Mouse (Mus musculus): ENCODE data around the gene Hdac10. TPM values are rescaled to one million over a fixed set of nuclear protein-coding genes. Genes with fewer than 3 reads are reported as not detected.

The Hdac10 gene
- total and polyA plus RNA-seq, 3 experiments, result 8.2 to 17.7 (median 9.5) TPM

- dilution Hi-C loops (cut with MboI; ENCODE audit: extremely low pct_ligation_motif_present, extremely low pct_unique_long_range_greater_than_20kb, low sequenced_read_pairs) (no loop called here), in situ Hi-C loops (cut with MboI; ENCODE audit: low pct_ligation_motif_present, low pct_unique_long_range_greater_than_20kb, low sequenced_read_pairs) (no loop called here)
- DNase-seq (ENCODE audit: extremely low read depth), result no peak
These were observed 30.0 kb upstream of the Hdac10 start for GRCm38 (mm10) chr15:89158516-89158915.

GRCm38 (mm10) chr15:89157954-89158353 lies 29.5 kb upstream of the Hdac10 start:
- in situ Hi-C loops (cut with MboI; ENCODE audit: low pct_ligation_motif_present, low pct_unique_long_range_greater_than_20kb, low sequenced_read_pairs) (no loop called here), dilution Hi-C loops (cut with MboI; ENCODE audit: extremely low pct_ligation_motif_present, extremely low pct_unique_long_range_greater_than_20kb, low sequenced_read_pairs) (no loop called here)
- Histone ChIP-seq H3K79me2 (replicated peaks; ENCODE audit: control insufficient read depth, extremely low read depth, insufficient read depth, poor library complexity, severe bottlenecking) (no peaks in the 10 kb centered on the region), H3K27me3 (replicated peaks) (peaks cover 3% of the 10 kb centered on the region), H3K36me3 (replicated peaks in 1 of 2; ENCODE audit: control insufficient read depth in 1 of 2, insufficient read depth in 1 of 2, low read length in 1 of 2) (peaks cover 62 to 67% of the 10 kb centered on the region in 2 experiments), H3K9me3 (replicated peaks; ENCODE audit: low read length) (no peaks in the 10 kb centered on the region), H3K27ac (ENCODE audit: insufficient read depth, low read depth) (no peak overlapping the region), H3K4me2 (ENCODE audit: insufficient read depth, low read depth, poor library complexity, severe bottlenecking) (no peak overlapping the region), H3K9ac (ENCODE audit: insufficient read depth, low read depth) (no peak overlapping the region), H3K4me1 (ENCODE audit: control insufficient read depth in 1 of 2, insufficient read depth in 2 of 2) (peaks cover 0 to 14% of the 10 kb centered on the region in 2 experiments; a peak in 2 of 4 replicates), H3K4me3 (replicated peaks in 1 of 3; ENCODE audit: low read depth in 2 of 3, low read length in 2 of 3, poor library complexity in 1 of 3) (no peak overlapping the region)
- TF ChIP-seq CTCF (conservative IDR thresholded peaks at IDR 0.05 in 1 of 2, IDR thresholded peaks at IDR 0.05 in 1 of 2; ENCODE audit: low read depth in 2 of 2, low read length in 2 of 2) (peak; percentile 78 to 79), SMC3 (IDR thresholded peaks at IDR 0.05; ENCODE audit: low read depth, low read length) (peak; percentile 84), MAFK (IDR thresholded peaks at IDR 0.05; ENCODE audit: insufficient replicate concordance, low read length) (no peak), RAD21 (IDR thresholded peaks at IDR 0.05; ENCODE audit: low read depth, low read length) (peak; percentile 67), MAX (IDR thresholded peaks at IDR 0.05; ENCODE audit: low read length) (no peak)
- DNase-seq (ENCODE audit: extremely low read depth), result peak; percentile 88

More at GRCm38 (mm10) chr15:89158516-89158915, 30.0 kb upstream of the Hdac10 start:
- H3K4me3 ChIP-seq (replicated peaks in 1 of 3; ENCODE audit: low read depth in 2 of 3, low read length in 2 of 3, poor library complexity in 1 of 3), result no peak overlapping the region
- no peaks in the 10 kb centered on the region for H3K79me2 ChIP-seq (replicated peaks; ENCODE audit: control insufficient read depth, extremely low read depth, insufficient read depth, poor library complexity, severe bottlenecking)
- peaks cover 62 to 69% of the 10 kb centered on the region in 2 experiments for H3K36me3 ChIP-seq (replicated peaks in 1 of 2; ENCODE audit: control insufficient read depth in 1 of 2, insufficient read depth in 1 of 2, low read length in 1 of 2)
- H3K4me2 ChIP-seq (ENCODE audit: insufficient read depth, low read depth, poor library complexity, severe bottlenecking), result no peak overlapping the region
- peaks cover 0 to 14% of the 10 kb centered on the region in 2 experiments; a peak in 2 of 4 replicates for H3K4me1 ChIP-seq (ENCODE audit: control insufficient read depth in 1 of 2, insufficient read depth in 2 of 2)
- TF ChIP-seq E2F4 (IDR thresholded peaks at IDR 0.05; ENCODE audit: insufficient replicate concordance, low read depth, low read length), result no peak
- H3K27me3 ChIP-seq (replicated peaks), result peaks cover 3% of the 10 kb centered on the region
- H3K27ac ChIP-seq (ENCODE audit: insufficient read depth, low read depth), result no peak overlapping the region
- H3K9ac ChIP-seq (ENCODE audit: insufficient read depth, low read depth), result no peak overlapping the region
- H3K9me3 ChIP-seq (replicated peaks; ENCODE audit: low read length), result no peaks in the 10 kb centered on the region

- no peak overlapping the region for H3K4me2 ChIP-seq (ENCODE audit: insufficient read depth, low read depth, poor library complexity, severe bottlenecking)
- H3K9ac ChIP-seq (ENCODE audit: insufficient read depth, low read depth), result no peak overlapping the region
- H3K27ac ChIP-seq (ENCODE audit: insufficient read depth, low read depth), result no peak overlapping the region
- no peaks in the 10 kb centered on the region for H3K9me3 ChIP-seq (replicated peaks; ENCODE audit: low read length)
- no peak overlapping the region for H3K4me3 ChIP-seq (replicated peaks in 1 of 3; ENCODE audit: low read depth in 2 of 3, low read length in 2 of 3, poor library complexity in 1 of 3)
- DNase-seq (ENCODE audit: extremely low read depth), result no peak
- peaks cover 35% of the 10 kb centered on the region for H3K27me3 ChIP-seq (replicated peaks)
- peaks cover 14 to 21% of the 10 kb centered on the region in 2 experiments for H3K4me1 ChIP-seq (ENCODE audit: control insufficient read depth in 1 of 2, insufficient read depth in 2 of 2)
- no peaks in the 10 kb centered on the region for H3K79me2 ChIP-seq (replicated peaks; ENCODE audit: control insufficient read depth, extremely low read depth, insufficient read depth, poor library complexity, severe bottlenecking)
- H3K36me3 ChIP-seq (replicated peaks in 1 of 2; ENCODE audit: control insufficient read depth in 1 of 2, insufficient read depth in 1 of 2, low read length in 1 of 2), result peaks cover 18% of the 10 kb centered on the region in 2 experiments
- in situ Hi-C loops (cut with MboI; ENCODE audit: low pct_ligation_motif_present, low pct_unique_long_range_greater_than_20kb, low sequenced_read_pairs) (no loop called here), dilution Hi-C loops (cut with MboI; ENCODE audit: extremely low pct_ligation_motif_present, extremely low pct_unique_long_range_greater_than_20kb, low sequenced_read_pairs) (no loop called here)
- no peak for TF ChIP-seq ELF1 (IDR thresholded peaks at IDR 0.05; ENCODE audit: low read depth, low read length)
- TF ChIP-seq USF1 (IDR thresholded peaks at IDR 0.05; ENCODE audit: low read depth, low read length), result no peak
- no peak for TF ChIP-seq ZKSCAN1 (IDR thresholded peaks at IDR 0.05; ENCODE audit: borderline replicate concordance, low read depth, low read length)
- TF ChIP-seq GABPA (IDR thresholded peaks at IDR 0.05; ENCODE audit: insufficient replicate concordance, low read depth, low read length), result no peak
- no peak for TF ChIP-seq SIN3A (IDR thresholded peaks at IDR 0.05; ENCODE audit: low read length)
- no peak for TF ChIP-seq USF2 (conservative IDR thresholded peaks at IDR 0.05; ENCODE audit: low read depth, low read length)
- TF ChIP-seq JUND (conservative IDR thresholded peaks at IDR 0.05; ENCODE audit: low read depth, low read length), result no peak
These were observed 23.8 kb upstream of the Hdac10 start for GRCm38 (mm10) chr15:89152312-89152711.
